Mouse (Mus musculus): ENCODE results near the gene Cyth4. TPM values are rescaled to one million over a fixed set of nuclear protein-coding genes. Genes with fewer than 3 reads are reported as not detected.

Cyth4 gene
- total and polyA plus RNA-seq, 2 experiments from 2014 or later, result 2.8 to 6.0 TPM

GRCm38 (mm10) chr15:78572658-78573397 lies 24.0 kb upstream of the Cyth4 start, which contains the start of gene Rac2:
TSS of gene Rac2 (minus strand) at chr15:78572783.
- TF ChIP-seq EP300 (IDR thresholded peaks at IDR 0.05; ENCODE audit: low read depth) (no peak), CTCF (IDR thresholded peaks at IDR 0.05; ENCODE audit: low read depth) (no peak)
- Histone ChIP-seq H3K9me3 (replicated peaks; ENCODE audit: control insufficient read depth, low read length) (no peaks in the 10 kb centered on the region), H3K36me3 (replicated peaks; ENCODE audit: control insufficient read depth, insufficient read depth, low read length) (no peaks in the 10 kb centered on the region), H3K4me1 (ENCODE audit: control insufficient read depth, insufficient read depth) (peaks cover 3% of the 10 kb centered on the region; the same call in 1 of the 2 replicates), H3K27ac (ENCODE audit: low read depth) (peak within 1 kb of the TSS; percentile 49), H3K4me2 (ENCODE audit: low read depth, low read length) (peak within 1 kb of the TSS; percentile 22; the same call in 1 of the 2 replicates), H3K27me3 (ENCODE audit: control insufficient read depth, insufficient read depth, low read length) (no peaks in the 10 kb centered on the region), H3K9ac (replicated peaks; ENCODE audit: low read depth, low read length) (no peak within 1 kb of the TSS; the same call in 1 of the 2 replicates), H3K4me3 (ENCODE audit: low read depth, low read length) (peak within 1 kb of the TSS; percentile 23; the same call in 1 of the 2 replicates)
- ATAC-seq (ENCODE audit: insufficient read depth, low read depth), result no peak
- WGBS, result 75% methylated on average over 8 of the region's 8 CpGs
- DNase-seq (ENCODE audit: low spot score), result no peak

GRCm38 (mm10) chr15:78576284-78576810 lies 20.5 kb upstream of the Cyth4 start:
- 57% methylated on average over 4 of the region's 4 CpGs for WGBS

GRCm38 (mm10) chr15:78583352-78583751 lies 13.5 kb upstream of the Cyth4 start:
- no peak overlapping the region for H3K27ac ChIP-seq (ENCODE audit: low read depth)

More at GRCm38 (mm10) chr15:78576284-78576810, 20.5 kb upstream of the Cyth4 start:
- ATAC-seq (ENCODE audit: insufficient read depth, low read depth) (no peak), DNase-seq (ENCODE audit: low spot score) (no peak)
- Histone ChIP-seq H3K4me3 (ENCODE audit: low read depth, low read length) (no peak overlapping the region), H3K9ac (replicated peaks; ENCODE audit: low read depth, low read length) (no peak overlapping the region), H3K4me2 (ENCODE audit: low read depth, low read length) (no peak overlapping the region), H3K4me1 (ENCODE audit: control insufficient read depth, insufficient read depth) (peaks cover 9% of the 10 kb centered on the region), H3K9me3 (replicated peaks; ENCODE audit: control insufficient read depth, low read length) (no peaks in the 10 kb centered on the region), H3K36me3 (replicated peaks; ENCODE audit: control insufficient read depth, insufficient read depth, low read length) (no peaks in the 10 kb centered on the region), H3K27ac (ENCODE audit: low read depth) (no peak overlapping the region), H3K27me3 (ENCODE audit: control insufficient read depth, insufficient read depth, low read length) (no peaks in the 10 kb centered on the region)
- TF ChIP-seq EP300 (IDR thresholded peaks at IDR 0.05; ENCODE audit: low read depth), result no peak
- TF ChIP-seq CTCF (IDR thresholded peaks at IDR 0.05; ENCODE audit: low read depth), result no peak

GRCm38 (mm10) chr15:78585404-78585803 lies 11.4 kb upstream of the Cyth4 start:
- Histone ChIP-seq H3K36me3 (replicated peaks; ENCODE audit: control insufficient read depth, insufficient read depth, low read length) (no peaks in the 10 kb centered on the region), H3K27ac (ENCODE audit: low read depth) (no peak overlapping the region), H3K27me3 (ENCODE audit: control insufficient read depth, insufficient read depth, low read length) (no peaks in the 10 kb centered on the region), H3K4me2 (ENCODE audit: low read depth, low read length) (no peak overlapping the region), H3K9me3 (replicated peaks; ENCODE audit: control insufficient read depth, low read length) (no peaks in the 10 kb centered on the region; the same call in 1 of the 2 replicates), H3K9ac (replicated peaks; ENCODE audit: low read depth, low read length) (no peak overlapping the region), H3K4me1 (ENCODE audit: control insufficient read depth, insufficient read depth) (0 out of 2 replicates have a peak, but pooled peaks cover 5% of the 10 kb centered on the region), H3K4me3 (ENCODE audit: low read depth, low read length) (no peak overlapping the region)
- DNase-seq (ENCODE audit: low spot score) (no peak), ATAC-seq (ENCODE audit: insufficient read depth, low read depth) (no peak)
- 85% methylated on average over 7 of the region's 7 CpGs for WGBS
- no peak for TF ChIP-seq EP300 (IDR thresholded peaks at IDR 0.05; ENCODE audit: low read depth)
- TF ChIP-seq CTCF (IDR thresholded peaks at IDR 0.05; ENCODE audit: low read depth), result no peak

More at GRCm38 (mm10) chr15:78583352-78583751, 13.5 kb upstream of the Cyth4 start:
- TF ChIP-seq EP300 (IDR thresholded peaks at IDR 0.05; ENCODE audit: low read depth), result no peak
- no peak for TF ChIP-seq CTCF (IDR thresholded peaks at IDR 0.05; ENCODE audit: low read depth)
- DNase-seq (ENCODE audit: low spot score) (no peak), ATAC-seq (ENCODE audit: insufficient read depth, low read depth) (no peak)
- WGBS, result 24% methylated on average over 11 of the region's 11 CpGs
- Histone ChIP-seq H3K27me3 (ENCODE audit: control insufficient read depth, insufficient read depth, low read length) (no peaks in the 10 kb centered on the region), H3K9ac (replicated peaks; ENCODE audit: low read depth, low read length) (no peak overlapping the region), H3K9me3 (replicated peaks; ENCODE audit: control insufficient read depth, low read length) (no peaks in the 10 kb centered on the region; the same call in 1 of the 2 replicates), H3K4me3 (ENCODE audit: low read depth, low read length) (no peak overlapping the region), H3K4me1 (ENCODE audit: control insufficient read depth, insufficient read depth) (peaks cover 5% of the 10 kb centered on the region; the same call in 1 of the 2 replicates), H3K36me3 (replicated peaks; ENCODE audit: control insufficient read depth, insufficient read depth, low read length) (no peaks in the 10 kb centered on the region), H3K4me2 (ENCODE audit: low read depth, low read length) (no peak overlapping the region)

GRCm38 (mm10) chr15:78587050-78587994 lies 9.5 kb upstream of the Cyth4 start:
- Histone ChIP-seq H3K4me1 (ENCODE audit: control insufficient read depth, insufficient read depth) (no peaks in the 10 kb centered on the region), H3K9ac (replicated peaks; ENCODE audit: low read depth, low read length) (no peak overlapping the region), H3K4me3 (ENCODE audit: low read depth, low read length) (no peak overlapping the region), H3K4me2 (ENCODE audit: low read depth, low read length) (no peak overlapping the region), H3K36me3 (replicated peaks; ENCODE audit: control insufficient read depth, insufficient read depth, low read length) (no peaks in the 10 kb centered on the region), H3K9me3 (replicated peaks; ENCODE audit: control insufficient read depth, low read length) (no peaks in the 10 kb centered on the region; the same call in 1 of the 2 replicates), H3K27ac (ENCODE audit: low read depth) (no peak overlapping the region), H3K27me3 (ENCODE audit: control insufficient read depth, insufficient read depth, low read length) (no peaks in the 10 kb centered on the region)
- WGBS, result 52% methylated on average over 18 of the region's 18 CpGs
- peak; percentile 71 for ATAC-seq (ENCODE audit: insufficient read depth, low read depth)
- peak; percentile 80 for DNase-seq (ENCODE audit: low spot score)
- TF ChIP-seq EP300 (IDR thresholded peaks at IDR 0.05; ENCODE audit: low read depth), result no peak
- peak; percentile 92 for TF ChIP-seq CTCF (IDR thresholded peaks at IDR 0.05; ENCODE audit: low read depth)

Data from heart, postnatal 0 days (tissue).